Mouse (Mus musculus): Measurements from ENCODE around the gene Gm7298. TPM values are rescaled to one million over a fixed set of nuclear protein-coding genes. Genes with fewer than 3 reads are reported as not detected.

Gm7298 gene
- not detected in 2 replicates for polyA plus RNA-seq (2015; fragmentation: Nextera tagmentation; extraction: Ambion mirVana)

DNA sequence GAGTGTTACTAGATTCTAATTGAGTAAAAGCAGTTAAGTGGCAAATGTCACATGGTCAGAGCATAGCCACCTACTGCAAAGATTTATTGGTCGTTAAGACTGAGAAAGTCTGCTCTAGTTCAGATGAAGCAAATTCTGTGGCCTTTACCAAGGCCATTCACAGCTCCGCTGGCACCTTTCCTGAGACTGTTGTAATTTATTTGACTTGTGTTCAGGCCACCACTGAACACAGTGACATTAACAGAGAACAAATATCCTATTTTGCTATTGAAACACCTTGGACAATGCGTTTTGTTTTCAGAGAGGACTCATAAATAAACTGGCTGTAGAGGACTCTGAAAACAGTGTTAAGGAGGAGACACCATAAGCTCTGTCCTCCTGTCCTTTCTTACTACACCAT, at the start of gene Gm7298:
Gene Gm7298 (plus strand): TSS at position 301 of the 400 bp plus-strand sequence.

DNA sequence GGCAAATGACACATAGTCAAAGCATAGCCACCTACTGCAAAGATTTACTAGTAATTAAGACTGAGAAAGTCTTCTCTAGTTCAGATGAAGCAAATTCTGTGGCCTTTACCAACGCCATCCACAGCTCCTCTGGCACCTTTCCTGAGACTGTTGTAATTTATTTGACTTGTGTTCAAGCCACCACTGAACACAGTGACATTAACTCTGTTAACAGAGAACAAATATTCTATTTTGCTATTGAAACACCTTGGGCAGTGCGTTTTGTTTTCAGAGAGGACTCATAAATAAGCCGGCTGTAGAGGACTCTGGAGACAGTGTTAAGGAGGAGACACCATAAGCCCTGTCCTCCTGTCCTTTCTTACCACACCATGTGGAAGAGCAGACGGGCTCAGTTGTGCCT, 105.5 kb downstream of the Gm7298 start, which contains the start of gene Mug1:
Gene Mug1 (plus strand): TSS at position 271 of the 400 bp plus-strand sequence.

Other genes starting within 250 kb of the Gm7298 start
- gene A2m, start 97.6 kb upstream of the Gm7298 start, polyA plus RNA-seq (2015; fragmentation: Nextera tagmentation; extraction: Ambion mirVana): 0.83 and 1.2 TPM in 2 replicates
- not detected in 2 replicates for gene Mug1, start 105.6 kb downstream of the Gm7298 start, polyA plus RNA-seq (2015; fragmentation: Nextera tagmentation; extraction: Ambion mirVana)

Data from spleen, postnatal 0 days (tissue).